ENCODE assay signal across 9 mouse cellular contexts in the genomic region with DNA sequence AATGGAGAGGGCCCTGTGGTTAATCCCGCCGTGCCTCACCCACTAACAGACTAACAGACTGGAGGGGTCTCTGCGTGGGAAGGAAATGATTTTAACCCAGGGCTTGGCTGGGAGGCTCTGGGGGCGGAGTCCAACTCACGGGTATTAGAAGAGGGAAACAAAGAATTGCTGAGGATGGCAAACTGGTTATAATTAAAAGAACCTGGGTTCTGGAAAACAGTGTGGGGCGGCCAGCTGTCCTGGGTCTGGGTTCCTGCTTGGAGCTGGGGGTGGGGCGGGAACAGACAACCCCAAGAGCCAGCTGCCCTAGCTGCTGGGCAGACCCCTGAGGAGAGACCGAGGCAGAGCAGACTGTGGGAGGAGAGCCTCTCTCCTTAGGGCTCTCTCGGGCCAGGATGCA. TPM values are rescaled to one million over a fixed set of nuclear protein-coding genes. Genes with fewer than 3 reads are reported as not detected.
DNase-seq lines count a peak whose midpoint lies in the region; ATAC-seq lines count a peak whose summit lies in the region.
"Had no signal": no experiment of that assay in that cellular context is flagged by ENCODE, and none has a peak within 500 bp of the region (broad histone marks: within the 10 kb centered on the region; RNA-seq: fewer than 3 reads in every experiment).

No protein-coding gene starts in this region.

- H3K27ac ChIP-seq in kidney, embryonic 16.5 days (ENCODE audit: low read length) = peak overlapping the region; percentile 54; the same call in 1 of the 2 replicates
- H3K27ac ChIP-seq in forebrain, embryonic 16.5 days (ENCODE audit: low read length) = no peak overlapping the region
- peak overlapping the region; percentile 77 for H3K27ac ChIP-seq in limb, embryonic 15.5 days

- H3K4me2 ChIP-seq in kidney, embryonic 16.5 days (replicated peaks; ENCODE audit: low read depth, low read length) = no peak overlapping the region
- H3K4me2 ChIP-seq in forebrain, embryonic 16.5 days (ENCODE audit: low read length) = no peak overlapping the region
- H3K4me2 ChIP-seq in limb, embryonic 15.5 days = no peak overlapping the region

- no peaks in the 10 kb centered on the region for H3K36me3 ChIP-seq in kidney, embryonic 16.5 days (ENCODE audit: insufficient read depth, low read length)
- H3K36me3 ChIP-seq in forebrain, embryonic 16.5 days (ENCODE audit: control insufficient read depth, insufficient read depth) = no peaks in the 10 kb centered on the region
- H3K36me3 ChIP-seq in limb, embryonic 15.5 days = no peaks in the 10 kb centered on the region

- no peaks in the 10 kb centered on the region for H3K9me3 ChIP-seq in kidney, embryonic 16.5 days (ENCODE audit: low read length)
- H3K9me3 ChIP-seq in forebrain, embryonic 16.5 days (ENCODE audit: control insufficient read depth, low read length) = no peaks in the 10 kb centered on the region
- H3K9me3 ChIP-seq in limb, embryonic 15.5 days = no peaks in the 10 kb centered on the region

- no peaks in the 10 kb centered on the region for H3K27me3 ChIP-seq in kidney, embryonic 16.5 days (ENCODE audit: insufficient read depth, low read length)
- H3K27me3 ChIP-seq in forebrain, embryonic 16.5 days (replicated peaks; ENCODE audit: control insufficient read depth, insufficient read depth, low read length) = no peaks in the 10 kb centered on the region
- H3K27me3 ChIP-seq in limb, embryonic 15.5 days = no peaks in the 10 kb centered on the region

- DNase-seq in kidney, adult 8-10 months = no peak
- peak; percentile 58 for DNase-seq in ZHBTc4 (ENCODE audit: low read depth, low spot score)
- no peak for DNase-seq in spleen, postnatal 10 days (ENCODE audit: low spot score in 2 of 2)
- DNase-seq in spleen, postnatal 36 days (ENCODE audit: low spot score in 2 of 2) = no peak
- no peak for DNase-seq in gastrocnemius, adult 8-10 months (ENCODE audit: low spot score in 2 of 2)
- DNase-seq: lung, postnatal 14 days had no signal

- H3K9ac ChIP-seq in kidney, embryonic 16.5 days (replicated peaks; ENCODE audit: low read length) = no peak overlapping the region
- H3K9ac ChIP-seq in forebrain, embryonic 16.5 days (replicated peaks; ENCODE audit: low read depth, low read length) = no peak overlapping the region
- no peak overlapping the region for H3K9ac ChIP-seq in limb, embryonic 15.5 days

- ATAC-seq in kidney, embryonic 16.5 days (ENCODE audit: low FRiP score, low TSS enrichment) = peak; percentile 72
- peak; percentile 57 for ATAC-seq in forebrain, embryonic 16.5 days
- peak; percentile 40; the same call in 1 of the 2 replicates for ATAC-seq in limb, embryonic 15.5 days (ENCODE audit: insufficient number of reproducible peaks, low FRiP score, low TSS enrichment, low read depth)

- no peak overlapping the region for H3K4me3 ChIP-seq in kidney, embryonic 16.5 days (ENCODE audit: low read length)
- H3K4me3 ChIP-seq in forebrain, embryonic 16.5 days (replicated peaks; ENCODE audit: low read length) = no peak overlapping the region
- no peak overlapping the region for H3K4me3 ChIP-seq in limb, embryonic 15.5 days

- 28% methylated on average over 8 of the region's 9 CpGs for WGBS in kidney, embryonic 16.5 days
- 14% methylated on average over 9 of the region's 9 CpGs for WGBS in forebrain, embryonic 16.5 days
- WGBS in limb, embryonic 15.5 days = 18% methylated on average over 9 of the region's 9 CpGs

- H3K4me1 ChIP-seq in kidney, embryonic 16.5 days (ENCODE audit: insufficient read depth, low read length) = peaks cover 9% of the 10 kb centered on the region
- peaks cover 5% of the 10 kb centered on the region; the same call in 1 of the 2 replicates for H3K4me1 ChIP-seq in forebrain, embryonic 16.5 days (replicated peaks; ENCODE audit: control insufficient read depth, insufficient read depth, low read length)
- H3K4me1 ChIP-seq in limb, embryonic 15.5 days = peaks cover 22% of the 10 kb centered on the region

RNA-seq across cellular contexts. Expression of gene Emid1, which starts 32.2 kb away (rescaled TPM):
- 230 and 247 TPM in 2 replicates for polyA plus RNA-seq in kidney, embryonic 16.5 days (2015; fragmentation: Nextera tagmentation; extraction: Ambion mirVana)
- polyA plus RNA-seq in forebrain, embryonic 16.5 days (2015; fragmentation: Nextera tagmentation; extraction: Ambion mirVana) = 22.4 and 27.3 TPM in 2 replicates
- polyA plus RNA-seq in limb, embryonic 15.5 days (2015; fragmentation: Nextera tagmentation; extraction: Ambion mirVana) = 39.1 and 41.0 TPM in 2 replicates
- total RNA-seq in gastrocnemius, adult 8-10 months (2022) = 1 to 10 TPM; 5.5 to 9.6 (median 8.4) TPM
